Mouse (Mus musculus): ENCODE measurements around the gene Uox. TPM values are rescaled to one million over a fixed set of nuclear protein-coding genes. Genes with fewer than 3 reads are reported as not detected.
A peak's percentile ranks its signal among the peaks of the same experiment; 100 is the strongest.

Uox gene
- polyA plus RNA-seq, 1 experiment from 2014 or later, result 0.11 TPM

- Histone ChIP-seq H3K4me2 (no peak overlapping the region), H3K9ac (ENCODE audit: low read length) (no peak overlapping the region), H3K9me3 (ENCODE audit: control insufficient read depth, low read length) (no peaks in the 10 kb centered on the region), H3K4me1 (ENCODE audit: control insufficient read depth, insufficient read depth, low read length) (no peaks in the 10 kb centered on the region), H3K36me3 (ENCODE audit: control insufficient read depth, insufficient read depth, low read length) (no peaks in the 10 kb centered on the region), H3K4me3 (ENCODE audit: low read depth, low read length) (no peak overlapping the region), H3K27ac (ENCODE audit: low read depth, low read length) (no peak overlapping the region), H3K27me3 (ENCODE audit: control insufficient read depth, insufficient read depth, low read length) (no peaks in the 10 kb centered on the region)
- ATAC-seq (ENCODE audit: low FRiP score) (no peak), DNase-seq (ENCODE audit: low spot score, missing footprints) (no peak)
- 94% methylated on average over 4 of the region's 4 CpGs for WGBS
Measured at GRCm38 (mm10) chr3:146676193-146676592, 106.0 kb downstream of the Uox start.

DNA sequence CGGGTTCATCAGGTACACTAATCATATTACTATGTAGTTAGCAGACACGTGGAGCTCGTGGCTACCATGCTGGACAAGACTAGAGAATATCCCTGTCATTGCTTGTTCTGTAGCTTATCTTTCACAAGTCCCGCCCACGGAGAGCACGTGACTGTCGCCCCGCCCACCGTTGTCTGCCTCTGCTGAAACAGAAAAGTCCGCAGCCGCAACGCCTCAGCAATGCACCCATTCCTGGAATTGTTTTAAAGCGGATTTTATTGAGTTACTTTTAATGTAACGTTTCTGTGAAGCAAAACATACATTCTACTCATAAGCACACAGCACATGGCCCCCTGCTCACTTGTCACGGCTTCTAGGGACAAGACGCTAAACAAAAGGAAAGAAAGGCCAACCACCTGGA, 109.4 kb downstream of the Uox start:
- no peaks in the 10 kb centered on the region for H3K36me3 ChIP-seq (ENCODE audit: control insufficient read depth, insufficient read depth, low read length)
- no peak overlapping the region for H3K9ac ChIP-seq (ENCODE audit: low read length)
- ATAC-seq (ENCODE audit: low FRiP score), result no peak
- DNase-seq (ENCODE audit: low spot score, missing footprints), result no peak
- 0 out of 2 replicates have a peak, but pooled peaks cover 4% of the 10 kb centered on the region for H3K4me1 ChIP-seq (ENCODE audit: control insufficient read depth, insufficient read depth, low read length)
- H3K4me3 ChIP-seq (ENCODE audit: low read depth, low read length), result no peak overlapping the region
- H3K27ac ChIP-seq (ENCODE audit: low read depth, low read length), result no peak overlapping the region
- no peaks in the 10 kb centered on the region for H3K9me3 ChIP-seq (ENCODE audit: control insufficient read depth, low read length)
- H3K27me3 ChIP-seq (ENCODE audit: control insufficient read depth, insufficient read depth, low read length), result no peaks in the 10 kb centered on the region
- 92% methylated on average over 16 of the region's 16 CpGs for WGBS
- no peak overlapping the region for H3K4me2 ChIP-seq

- DNase-seq (ENCODE audit: low spot score, missing footprints) (peak; percentile 76), ATAC-seq (ENCODE audit: low FRiP score) (no peak)
- WGBS, result 93% methylated on average over 13 of the region's 13 CpGs
- Histone ChIP-seq H3K4me2 (no peak overlapping the region), H3K36me3 (ENCODE audit: control insufficient read depth, insufficient read depth, low read length) (no peaks in the 10 kb centered on the region), H3K27me3 (ENCODE audit: control insufficient read depth, insufficient read depth, low read length) (no peaks in the 10 kb centered on the region), H3K4me3 (ENCODE audit: low read depth, low read length) (no peak overlapping the region), H3K27ac (ENCODE audit: low read depth, low read length) (no peak overlapping the region), H3K4me1 (ENCODE audit: control insufficient read depth, insufficient read depth, low read length) (peaks cover 8% of the 10 kb centered on the region; the same call in 1 of the 2 replicates), H3K9ac (ENCODE audit: low read length) (no peak overlapping the region), H3K9me3 (ENCODE audit: control insufficient read depth, low read length) (no peaks in the 10 kb centered on the region)
Measured at GRCm38 (mm10) chr3:146680625-146681024, 110.4 kb downstream of the Uox start.

- H3K27me3 ChIP-seq (ENCODE audit: control insufficient read depth, insufficient read depth, low read length), result no peaks in the 10 kb centered on the region
- no peak overlapping the region for H3K27ac ChIP-seq (ENCODE audit: low read depth, low read length)
- ATAC-seq (ENCODE audit: low FRiP score) (no peak), DNase-seq (ENCODE audit: low spot score, missing footprints) (peak; percentile 78)
- H3K9me3 ChIP-seq (ENCODE audit: control insufficient read depth, low read length), result no peaks in the 10 kb centered on the region
- H3K36me3 ChIP-seq (ENCODE audit: control insufficient read depth, insufficient read depth, low read length), result no peaks in the 10 kb centered on the region
- no peak overlapping the region for H3K9ac ChIP-seq (ENCODE audit: low read length)
- H3K4me3 ChIP-seq (ENCODE audit: low read depth, low read length), result no peak overlapping the region
- WGBS, result 90% methylated on average over 8 of the region's 8 CpGs
- no peak overlapping the region for H3K4me2 ChIP-seq
- H3K4me1 ChIP-seq (ENCODE audit: control insufficient read depth, insufficient read depth, low read length), result peaks cover 8% of the 10 kb centered on the region; the same call in 1 of the 2 replicates
Measured at GRCm38 (mm10) chr3:146681696-146682095, 111.5 kb downstream of the Uox start.

Other genes starting within 250 kb of the Uox start
- 31.0 and 33.5 TPM in 2 replicates for gene Ssx2ip, start 165.8 kb upstream of the Uox start, polyA plus RNA-seq (2014; fragmentation: Nextera tagmentation; extraction: Ambion mirVana)
- gene Ctbs, start 120.6 kb upstream of the Uox start, polyA plus RNA-seq (2014; fragmentation: Nextera tagmentation; extraction: Ambion mirVana), result 5.8 and 6.6 TPM in 2 replicates
- 3.4 and 7.7 TPM in 2 replicates for gene Spata1, start 70.7 kb upstream of the Uox start, polyA plus RNA-seq (2014; fragmentation: Nextera tagmentation; extraction: Ambion mirVana)
- 1,083 and 1,090 TPM in 2 replicates for gene Gng5, start 70.6 kb upstream of the Uox start, polyA plus RNA-seq (2014; fragmentation: Nextera tagmentation; extraction: Ambion mirVana)
- 80.6 and 81.5 TPM in 2 replicates for gene Rpf1, start 49.0 kb upstream of the Uox start, polyA plus RNA-seq (2014; fragmentation: Nextera tagmentation; extraction: Ambion mirVana)
- not detected in 2 replicates for gene Dnase2b, start 45.2 kb downstream of the Uox start, polyA plus RNA-seq (2014; fragmentation: Nextera tagmentation; extraction: Ambion mirVana)
- not detected in 2 replicates for gene 4930503B20Rik, start 80.9 kb downstream of the Uox start, polyA plus RNA-seq (2014; fragmentation: Nextera tagmentation; extraction: Ambion mirVana)
- 0.26 and 0.80 TPM in 2 replicates for gene Samd13, start 115.2 kb downstream of the Uox start, polyA plus RNA-seq (2014; fragmentation: Nextera tagmentation; extraction: Ambion mirVana)
- gene Prkacb, start 242.6 kb downstream of the Uox start, polyA plus RNA-seq (2014; fragmentation: Nextera tagmentation; extraction: Ambion mirVana), result 73.0 and 76.8 TPM in 2 replicates

Measured in midbrain, embryonic 11.5 days (tissue).